Mouse (Mus musculus) gastrocnemius, postnatal 14 days (tissue): ENCODE measurements around the gene S100g. TPM values are rescaled to one million over a fixed set of nuclear protein-coding genes. Genes with fewer than 3 reads are reported as not detected.

Experiments used
- DNase-seq: peaks from one replicate; pipeline ENCODE4 v3.0.0; 2021; ENCODE audit warnings: mixed read lengths
- intact Hi-C: fragments of 180-260 bp; cut with DNase I; formaldehyde crosslinking; loops from one replicate; pipeline ENCODE4 v1.15.1; 2025; ENCODE audit warnings: low total_unique reads
- long read RNA-seq, 2 experiments: library from polyadenylated mRNA; stranded (forward); transcript quantifications; one replicate each; pipeline ENCODE4 v2.0.0; 2021
- total RNA-seq, 2 experiments: library from RNA; stranded (reverse); gene quantifications; 2 replicates each; pipeline ENCODE4 v1.2.3; 2021

The S100g gene
- total RNA-seq: not detected
- long read RNA-seq, experiment 1: 0 reads
- long read RNA-seq, experiment 2: 0 reads

DNA sequence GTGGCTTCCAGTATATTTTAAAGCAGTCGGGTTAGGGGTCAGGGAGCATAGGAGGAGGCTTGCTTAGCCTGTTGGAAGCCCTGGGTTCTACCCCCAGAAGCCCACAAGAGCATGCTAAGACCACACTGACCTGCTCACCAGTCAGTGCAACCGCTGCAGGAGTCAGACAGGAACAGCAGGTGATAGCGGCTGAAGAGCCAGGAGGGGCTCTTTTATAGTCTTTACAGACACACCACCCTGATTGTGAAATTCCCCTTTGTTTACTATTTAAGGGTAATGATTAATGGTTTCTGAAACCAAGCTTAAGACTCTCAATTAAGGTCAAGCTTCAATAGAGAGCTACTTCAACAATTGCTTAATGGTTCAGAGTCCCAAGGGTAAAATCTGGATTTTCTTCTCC is at the start of gene S100g:
Gene S100g (minus strand): TSS at position 217 of the 400 bp plus-strand sequence.
- intact Hi-C loops: no loop called here

DNA sequence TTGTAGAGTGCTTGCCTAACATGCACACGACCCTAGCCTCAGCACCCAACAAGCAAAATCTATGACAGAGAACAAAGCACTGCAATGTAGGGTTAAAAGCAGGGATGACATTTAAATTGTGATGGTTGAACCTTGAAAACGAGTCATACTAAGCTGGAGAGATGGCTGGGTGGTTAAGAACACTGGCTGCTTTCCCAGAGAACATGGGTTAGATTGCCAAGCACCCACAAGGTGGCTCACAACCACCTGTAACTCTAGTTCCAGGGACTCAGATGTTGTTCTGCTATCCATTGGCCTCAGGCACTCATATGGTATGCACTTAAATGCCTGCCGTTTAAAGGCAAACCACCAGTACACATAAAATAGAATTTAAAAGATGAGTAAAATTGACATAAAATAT is 27.7 kb upstream of the S100g start:
- intact Hi-C loops: no loop called here
- no peak for DNase-seq

More for the DNA sequence above, at the start of gene S100g:
- DNase-seq: no peak

GRCm38 (mm10) chrX:162991396-162991795 is 27.0 kb upstream of the S100g start:
- intact Hi-C loops: no loop called here

GRCm38 (mm10) chrX:162986876-162987495 is 22.6 kb upstream of the S100g start:
- intact Hi-C loops: no loop called here
- DNase-seq: no peak

More at GRCm38 (mm10) chrX:162991396-162991795, 27.0 kb upstream of the S100g start:
- no peak for DNase-seq

GRCm38 (mm10) chrX:162976194-162976593 is 11.8 kb upstream of the S100g start:
- intact Hi-C loops: no loop called here

GRCm38 (mm10) chrX:162967456-162967855 is 3.1 kb upstream of the S100g start:
- DNase-seq: no peak
- intact Hi-C loops: no loop called here

More at GRCm38 (mm10) chrX:162976194-162976593, 11.8 kb upstream of the S100g start:
- no peak for DNase-seq

DNA sequence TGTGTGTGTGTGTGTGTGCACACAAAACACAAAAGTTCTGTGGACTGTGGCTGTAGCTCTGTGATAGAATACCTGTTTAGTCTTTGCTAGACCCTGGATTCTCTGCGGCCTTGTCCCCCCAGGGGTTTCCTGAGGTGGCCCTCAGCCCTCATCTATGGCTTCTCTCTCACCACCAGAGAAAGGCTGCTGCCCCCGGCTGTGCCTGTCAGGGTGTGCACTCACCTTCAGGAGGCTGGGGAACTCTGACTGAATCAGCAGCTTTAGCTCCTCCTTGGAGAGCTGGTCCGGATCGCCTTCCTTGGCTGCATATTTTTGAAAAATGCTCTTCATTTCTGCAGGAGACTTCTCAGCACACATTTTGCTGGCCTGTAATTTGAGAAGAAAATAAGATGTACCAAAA is 559 bp downstream of the S100g start:
- no peak for DNase-seq
- intact Hi-C loops: no loop called here

DNA sequence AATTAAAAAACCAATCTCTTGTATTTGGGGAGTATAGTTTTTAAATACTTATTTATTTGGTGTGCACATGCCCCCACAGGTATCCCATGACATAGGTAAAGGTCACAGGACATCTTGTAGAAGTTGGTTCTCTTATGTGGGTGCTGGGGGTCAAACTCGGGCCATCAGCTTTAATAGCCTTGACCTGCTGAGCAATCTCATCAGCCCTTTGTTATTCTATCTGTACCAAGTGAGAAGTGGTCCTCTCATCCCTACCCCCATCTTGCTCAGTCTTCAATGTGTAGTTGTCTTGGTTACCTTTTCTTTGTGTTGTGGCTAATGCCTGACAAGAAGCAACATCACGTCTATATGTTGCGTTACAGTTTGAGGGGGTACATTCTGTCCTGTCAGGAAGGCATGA is 6.5 kb downstream of the S100g start:
- intact Hi-C loops: no loop called here

DNA sequence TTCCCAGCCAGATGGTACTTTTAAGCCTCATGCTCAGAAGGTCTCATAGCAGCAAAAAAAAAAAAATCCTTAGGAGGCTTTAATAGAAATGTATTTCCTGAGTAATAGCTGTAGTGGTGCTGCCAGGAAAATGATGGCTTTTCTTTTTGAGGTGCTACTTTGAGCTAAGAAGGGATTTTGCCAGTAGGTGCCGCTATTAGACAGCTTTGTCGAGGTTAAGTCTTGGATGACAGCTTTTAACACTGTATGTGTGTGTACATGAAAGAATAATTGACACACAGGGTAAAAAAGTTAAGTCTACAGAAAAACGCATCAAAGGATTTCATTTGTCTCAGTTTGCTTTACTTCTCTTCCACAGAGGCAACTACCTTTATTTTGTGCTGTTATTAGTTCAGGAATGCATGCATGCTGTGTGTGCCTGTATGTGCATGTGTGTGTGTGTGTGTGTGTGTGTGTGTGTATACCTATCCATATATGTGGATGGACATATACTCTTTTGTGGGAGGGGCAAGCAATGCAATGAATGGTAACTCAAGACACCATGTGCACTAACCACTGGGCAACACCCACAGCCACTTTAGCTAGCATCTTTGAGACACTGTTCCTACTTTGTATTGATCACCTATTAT is 14.5 kb downstream of the S100g start:
- intact Hi-C loops: no loop called here
- DNase-seq: no peak

More for the DNA sequence above, 6.5 kb downstream of the S100g start:
- no peak for DNase-seq

DNA sequence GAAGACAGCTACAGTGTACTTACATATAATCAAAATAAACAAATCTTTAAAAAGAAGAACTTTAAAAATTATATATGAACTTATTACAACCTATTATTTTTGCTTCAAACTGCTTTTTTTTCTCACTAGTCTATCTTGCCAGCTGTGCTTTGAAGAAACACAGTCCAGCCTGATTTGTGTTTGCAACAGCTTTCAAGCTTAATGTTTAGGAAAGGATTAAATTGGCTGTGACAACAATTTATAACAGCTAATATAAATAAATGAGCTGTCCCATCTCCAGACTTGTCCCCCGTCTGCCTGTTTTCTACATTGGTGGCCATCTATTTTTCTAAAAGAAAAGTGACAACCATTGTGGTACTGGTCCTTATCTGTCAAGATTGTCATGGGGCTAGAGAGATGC is 22.4 kb downstream of the S100g start:
- DNase-seq: no peak
- intact Hi-C loops: no loop called here

DNA sequence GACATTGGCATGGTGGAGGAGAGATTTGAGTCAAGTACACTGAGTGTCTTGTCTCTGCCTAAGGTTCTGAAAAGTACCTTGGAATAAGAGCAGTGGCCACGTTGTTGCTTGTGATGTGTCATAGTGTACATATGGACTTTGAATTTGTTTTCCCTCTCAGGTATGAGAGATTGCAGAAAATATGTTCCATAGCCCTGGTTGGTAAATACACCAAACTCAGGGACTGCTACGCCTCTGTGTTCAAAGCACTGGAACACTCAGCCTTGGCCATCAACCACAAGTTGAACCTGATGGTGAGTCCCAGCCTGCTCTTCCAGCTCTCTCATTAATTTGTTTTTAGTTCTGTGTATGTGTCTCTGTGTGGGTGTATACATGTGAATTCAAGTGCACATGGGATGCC is 32.9 kb downstream of the S100g start:
- intact Hi-C loops: loop anchor here (10.0 kb wide), 1 partner anchor 733 kb away; no protein-coding TSS in a partner anchor
- no peak for DNase-seq

DNA sequence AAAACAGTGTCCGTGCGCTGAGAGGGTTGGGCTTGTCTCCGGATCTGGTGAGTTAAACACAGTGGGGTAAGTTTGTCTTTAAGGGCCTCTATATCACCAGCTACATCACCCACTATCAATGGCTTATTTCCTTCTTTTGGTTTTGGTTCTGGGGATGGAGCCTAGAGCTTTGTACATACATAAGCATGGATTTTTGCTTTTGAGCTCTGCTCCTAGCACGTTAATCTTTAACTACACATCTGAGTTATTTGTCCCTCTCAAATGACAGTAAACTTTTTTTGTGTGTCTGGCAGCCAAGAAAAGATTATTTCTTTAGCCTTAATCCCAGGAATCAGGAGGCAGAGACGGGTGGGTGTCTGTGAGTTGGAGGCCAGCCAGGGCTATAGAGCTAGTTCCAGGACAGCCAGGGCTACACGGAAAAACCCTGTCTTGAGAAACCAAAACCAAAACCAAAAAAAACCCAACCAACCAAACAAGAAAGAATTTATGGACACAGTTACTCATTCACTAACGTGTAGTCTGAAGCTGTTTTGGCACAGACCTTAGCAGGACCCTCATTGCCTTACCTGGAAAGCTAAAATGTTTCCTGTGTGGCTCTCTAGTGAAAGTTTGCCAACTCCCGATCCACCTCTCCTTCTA is 42.8 kb downstream of the S100g start:
- intact Hi-C loops: no loop called here
- no peak for DNase-seq

DNA sequence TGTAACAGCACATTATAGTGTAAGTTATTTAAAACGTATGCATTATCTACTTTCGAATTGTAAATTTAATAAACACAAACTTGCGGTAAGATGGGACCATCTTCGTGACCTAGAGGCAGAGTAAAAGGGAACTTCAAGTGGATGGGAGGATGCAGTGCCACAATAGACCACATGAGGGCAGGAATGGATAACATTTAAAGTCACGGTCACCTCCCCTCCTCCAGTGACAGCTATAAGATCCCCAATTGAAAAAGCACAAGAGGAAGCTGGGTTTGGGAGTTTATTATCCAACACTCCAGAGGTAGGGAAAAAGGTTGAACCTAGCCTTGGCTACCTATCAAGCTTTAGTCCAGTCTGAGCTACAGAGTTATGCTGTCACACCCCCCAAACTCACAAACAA is 48.7 kb downstream of the S100g start:
- peak; percentile 16 for DNase-seq
- intact Hi-C loops: no loop called here

GRCm38 (mm10) chrX:162913651-162914050 is 50.7 kb downstream of the S100g start:
- DNase-seq: no peak
- intact Hi-C loops: no loop called here

Other genes with a start within 250 kb of the S100g start
- gene Rbbp7, start 204.2 kb downstream of the S100g start, total RNA-seq: 100 to 1,000 TPM; 112 to 125 TPM
- 1 to 10 TPM; 5.6 to 6.7 TPM for gene Txlng, start 135.1 kb downstream of the S100g start, total RNA-seq
- 10 to 100 TPM; 28.2 to 29.0 TPM for gene Syap1, start 76.2 kb downstream of the S100g start, total RNA-seq
- gene Ctps2, start 63.4 kb downstream of the S100g start, total RNA-seq: 10 to 100 TPM; 10.3 to 10.4 TPM